Mouse (Mus musculus): ENCODE measurements around the gene Hgd. TPM values are rescaled to one million over a fixed set of nuclear protein-coding genes. Genes with fewer than 3 reads are reported as not detected.

The Hgd gene
- not detected for total RNA-seq (2021)
- long read RNA-seq, experiment 1 = 0 reads
- long read RNA-seq, experiment 2 = 0 reads

GRCm38 (mm10) chr16:37579994-37580393 lies at the start of gene Hgd:
TSS of gene Hgd (plus strand) at chr16:37580153.
- no peak for DNase-seq

GRCm38 (mm10) chr16:37530170-37530569 lies 49.8 kb upstream of the Hgd start:
- DNase-seq = no peak

- DNase-seq = no peak
Observed at GRCm38 (mm10) chr16:37532046-37532445, 47.9 kb upstream of the Hgd start.

- DNase-seq = no peak
Observed at GRCm38 (mm10) chr16:37533369-37534068, 46.4 kb upstream of the Hgd start.

GRCm38 (mm10) chr16:37539240-37539610 lies 40.7 kb upstream of the Hgd start:
- no peak for DNase-seq

- peak; percentile 99 for DNase-seq
Observed at GRCm38 (mm10) chr16:37539611-37540580, 40.1 kb upstream of the Hgd start, which contains the start of the genes Gtf2e1 and Rabl3. TSS of gene Gtf2e1 (minus strand) at chr16:37539789. TSS of gene Rabl3 (plus strand) at chr16:37539885.

GRCm38 (mm10) chr16:37540776-37541175 lies 39.2 kb upstream of the Hgd start:
- peak in 1 of 2 experiments; percentile 12 for DNase-seq

- DNase-seq = no peak
Observed at GRCm38 (mm10) chr16:37546312-37546711, 33.6 kb upstream of the Hgd start.

GRCm38 (mm10) chr16:37550266-37550665 lies 29.7 kb upstream of the Hgd start:
- peak; percentile 12 to 29 for DNase-seq

- peak in 1 of 2 experiments; percentile 9 for DNase-seq
Observed at GRCm38 (mm10) chr16:37550981-37551380, 29.0 kb upstream of the Hgd start.

- DNase-seq = no peak
Observed at GRCm38 (mm10) chr16:37552824-37553223, 27.1 kb upstream of the Hgd start.

GRCm38 (mm10) chr16:37562414-37562813 lies 17.5 kb upstream of the Hgd start:
- DNase-seq = no peak

GRCm38 (mm10) chr16:37562961-37563360 lies 17.0 kb upstream of the Hgd start:
- DNase-seq = no peak

GRCm38 (mm10) chr16:37565117-37565516 lies 14.8 kb upstream of the Hgd start:
- no peak for DNase-seq

GRCm38 (mm10) chr16:37566107-37566506 lies 13.8 kb upstream of the Hgd start:
- no peak for DNase-seq

- no peak for DNase-seq
Observed at GRCm38 (mm10) chr16:37567113-37568050, 12.6 kb upstream of the Hgd start.

GRCm38 (mm10) chr16:37571554-37571953 lies 8.4 kb upstream of the Hgd start:
- no peak for DNase-seq

- DNase-seq = no peak
Observed at GRCm38 (mm10) chr16:37572117-37572754, 7.7 kb upstream of the Hgd start.

- no peak for DNase-seq
Observed at GRCm38 (mm10) chr16:37573061-37573460, 6.9 kb upstream of the Hgd start.

- DNase-seq = no peak
Observed at GRCm38 (mm10) chr16:37575325-37575724, 4.6 kb upstream of the Hgd start.

GRCm38 (mm10) chr16:37579591-37579990 lies 362 bp upstream of the Hgd start:
- no peak for DNase-seq
